Mouse (Mus musculus) cerebellum, adult 8-10 months (tissue): ENCODE results near the gene Zfp365.

Experiments
- DNase-seq: peaks from one replicate; pipeline ENCODE4 v3.0.0; 2022

The Zfp365 gene

DNA sequence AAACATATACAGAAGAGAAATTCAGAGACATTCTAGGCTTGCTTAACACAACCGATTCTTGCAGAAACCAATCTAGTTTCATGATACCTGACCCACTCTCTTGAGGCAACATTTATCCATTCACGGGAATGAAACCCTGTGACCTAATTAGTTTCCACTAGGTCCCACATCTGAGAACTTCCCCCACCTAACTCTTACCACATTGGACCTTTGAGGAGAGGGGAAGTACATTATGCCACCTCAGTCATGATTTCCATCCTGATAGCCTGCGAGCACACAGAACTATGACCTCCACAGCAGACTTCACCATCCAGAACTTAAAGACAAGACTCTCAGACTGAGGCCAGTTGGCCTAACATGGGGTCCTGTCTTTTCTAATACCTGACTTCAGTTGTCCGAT, 71.7 kb downstream of the Zfp365 start:
- DNase-seq, result no peak

DNA sequence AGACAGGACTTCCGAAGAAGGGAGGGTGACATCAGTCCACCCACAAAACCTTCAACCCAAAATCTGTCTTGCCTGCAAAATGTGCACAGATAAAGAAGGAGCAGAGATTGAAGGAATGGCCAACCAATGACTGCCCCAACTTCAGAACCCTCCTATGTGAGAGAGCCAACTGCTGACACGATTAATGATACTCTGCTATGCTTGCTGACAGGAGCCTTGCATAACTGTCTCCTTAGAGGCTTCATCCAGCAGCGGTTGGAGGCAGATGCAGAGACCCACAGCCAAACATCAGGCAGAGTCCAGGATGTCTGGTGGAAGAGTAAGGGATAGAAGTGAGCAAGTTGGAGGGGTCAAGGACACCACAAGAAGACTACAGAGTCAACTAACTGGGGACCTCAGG, 73.3 kb downstream of the Zfp365 start:
- no peak for DNase-seq

GRCm38 (mm10) chr10:67836426-67836825, 76.0 kb downstream of the Zfp365 start:
- no peak for DNase-seq
